Mouse (Mus musculus) lung, postnatal 25 days (tissue): ENCODE results near the gene S100b.

Experiments
- DNase-seq: peaks from one replicate; pipeline ENCODE4 v3.0.0; 2022; ENCODE audit warnings: low spot score

S100b gene

GRCm38 (mm10) chr10:76253536-76253935, at the start of gene S100b:
S100b (plus strand) TSS chr10:76253853.
- no peak for DNase-seq

GRCm38 (mm10) chr10:76207262-76207796, 46.3 kb upstream of the S100b start:
- DNase-seq = no peak

DNA sequence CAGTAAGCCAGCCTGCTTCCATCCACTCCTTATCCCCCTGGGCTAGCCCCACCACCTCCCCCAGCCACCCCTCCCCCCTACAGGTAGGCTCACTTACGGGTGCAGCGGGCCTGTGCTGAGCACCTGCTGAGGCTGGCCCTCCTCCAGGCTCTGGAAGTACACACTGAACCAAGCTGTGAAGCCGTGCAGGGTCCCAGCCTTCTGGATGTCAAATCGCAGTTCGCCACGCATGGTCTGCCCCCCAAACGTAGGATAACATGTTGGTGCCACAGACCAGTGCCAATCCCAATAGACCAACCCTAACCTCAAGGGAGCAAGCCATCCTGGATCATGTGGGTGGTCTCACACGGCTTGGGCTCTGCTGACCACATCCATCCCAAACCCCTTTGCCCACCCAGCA, 44.4 kb upstream of the S100b start:
- no peak for DNase-seq

DNA sequence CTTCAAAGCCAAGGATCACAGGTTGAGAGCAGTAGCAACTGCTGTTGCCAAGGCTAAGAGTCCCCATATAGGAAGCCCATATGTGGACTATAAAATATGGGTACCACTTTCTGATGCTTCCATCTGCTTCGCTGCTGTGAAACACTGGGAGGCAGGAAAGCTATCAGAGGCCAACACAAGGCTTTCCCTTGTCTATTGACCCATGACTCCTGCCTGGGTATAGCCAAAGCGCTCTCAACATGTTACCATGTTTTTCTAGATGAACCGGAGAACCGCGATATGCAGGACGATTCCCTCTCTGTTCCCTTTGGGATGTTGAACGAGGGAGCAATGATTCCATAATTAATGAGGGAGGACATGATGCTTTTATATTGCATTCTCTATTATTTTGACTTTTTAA, 42.8 kb upstream of the S100b start:
- no peak for DNase-seq

DNA sequence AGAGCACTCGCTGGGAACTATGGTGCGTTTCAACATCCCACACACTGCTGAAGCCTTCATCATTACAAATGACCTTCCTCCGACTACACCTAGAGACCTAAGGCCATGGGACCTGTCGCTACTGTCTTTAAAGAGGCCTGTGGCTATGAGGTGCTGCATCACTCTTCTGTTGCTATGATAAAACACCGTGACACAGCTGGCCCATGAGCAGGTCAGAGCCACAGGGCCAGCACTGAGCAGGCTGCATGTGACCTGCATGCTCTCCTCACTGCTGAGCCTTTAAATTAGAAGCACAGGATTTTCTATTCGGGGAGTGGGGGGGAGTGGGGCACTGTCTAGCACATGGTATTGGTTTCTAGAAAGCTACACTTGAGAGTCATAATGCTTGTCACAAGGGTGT, 41.5 kb upstream of the S100b start:
- DNase-seq = no peak

DNA sequence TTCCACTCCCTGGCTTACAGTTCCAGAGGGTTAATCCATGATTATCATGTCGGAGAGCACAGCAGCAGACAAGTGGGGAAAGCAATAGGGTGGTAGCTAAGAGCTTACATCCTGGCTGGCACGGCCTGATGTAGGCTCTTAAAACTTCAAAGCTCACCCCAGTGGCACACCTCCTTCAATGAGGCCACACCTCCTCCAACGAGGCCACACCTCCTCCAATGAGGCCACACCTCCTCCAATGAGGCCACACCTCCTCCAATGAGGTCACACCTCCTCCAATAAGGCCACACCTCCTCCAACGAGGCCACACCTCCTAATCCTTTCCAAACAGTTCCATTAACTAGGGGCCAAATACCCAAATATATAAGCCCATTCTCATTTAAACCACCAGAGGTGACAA, 39.5 kb upstream of the S100b start:
- no peak for DNase-seq

DNA sequence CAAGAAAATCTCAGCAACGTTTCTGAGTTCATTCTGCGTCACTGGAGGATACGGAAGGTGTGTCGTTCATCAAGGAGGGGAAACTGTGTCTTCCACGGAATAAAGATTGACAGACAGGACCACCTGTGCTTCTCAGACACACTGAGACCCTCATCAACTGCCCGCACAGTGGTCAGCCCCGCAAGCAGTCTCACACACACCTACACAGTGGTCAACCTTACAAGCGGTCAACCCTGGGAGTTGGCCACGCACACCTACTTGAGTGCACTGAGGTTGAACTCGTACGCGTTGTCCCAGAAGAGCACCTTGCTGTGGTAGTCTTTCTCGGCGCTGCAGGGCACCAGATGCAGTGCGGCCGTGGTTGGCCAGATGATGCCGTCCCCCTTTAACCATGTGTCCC, 36.6 kb upstream of the S100b start:
- DNase-seq = no peak

DNA sequence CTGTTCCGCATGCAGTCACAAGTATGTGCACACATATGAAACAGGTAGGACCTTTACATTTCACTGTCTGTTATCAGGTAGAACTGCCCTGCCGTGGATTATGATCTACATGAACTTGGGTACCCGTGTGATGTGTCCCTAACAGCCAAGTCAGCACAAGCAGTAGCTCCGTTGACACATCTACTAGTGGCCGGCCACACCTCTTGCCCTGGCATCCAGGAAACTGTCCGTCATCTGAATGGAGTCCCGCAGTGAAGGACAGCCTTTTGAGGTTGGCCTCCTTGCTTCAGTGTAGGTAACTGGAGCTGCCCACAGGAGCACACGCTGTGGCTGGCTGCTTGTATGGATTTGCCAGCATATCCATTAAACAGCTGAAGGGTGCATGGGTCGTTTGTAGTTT, 35.4 kb upstream of the S100b start:
- DNase-seq = no peak

DNA sequence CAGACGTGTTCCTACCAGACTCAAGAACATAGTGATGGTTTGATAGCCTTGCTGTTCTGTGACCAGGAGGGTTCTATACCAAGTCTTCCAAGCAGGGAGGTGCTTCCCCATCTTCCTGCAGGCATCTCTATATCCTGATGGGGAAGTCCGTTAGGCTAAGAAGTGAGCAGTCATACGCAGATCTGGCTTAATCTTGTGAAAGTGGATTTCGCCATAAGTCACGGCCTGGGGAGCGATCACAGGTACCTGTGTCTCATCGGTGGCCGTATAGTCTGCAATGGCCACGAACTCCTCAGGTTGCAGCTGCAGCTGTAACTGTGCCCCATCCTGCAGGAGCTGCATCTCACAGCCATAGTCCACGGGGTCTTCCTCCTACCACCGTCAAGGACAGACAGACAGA, 27.7 kb upstream of the S100b start:
- DNase-seq = no peak

- no peak for DNase-seq
Observed at GRCm38 (mm10) chr10:76229627-76230026, 24.0 kb upstream of the S100b start.

- peak; percentile 94 for DNase-seq
Observed at GRCm38 (mm10) chr10:76237341-76238225, 16.1 kb upstream of the S100b start, which contains the start of gene Prmt2. Prmt2 (minus strand) TSS chr10:76237865.

GRCm38 (mm10) chr10:76239401-76239800, 14.3 kb upstream of the S100b start:
- peak; percentile 44 for DNase-seq

GRCm38 (mm10) chr10:76245106-76245505, 8.5 kb upstream of the S100b start:
- no peak for DNase-seq

- no peak for DNase-seq
Observed at GRCm38 (mm10) chr10:76246601-76247000, 7.1 kb upstream of the S100b start.

- no peak for DNase-seq
Observed at GRCm38 (mm10) chr10:76247960-76248646, 5.5 kb upstream of the S100b start.

DNA sequence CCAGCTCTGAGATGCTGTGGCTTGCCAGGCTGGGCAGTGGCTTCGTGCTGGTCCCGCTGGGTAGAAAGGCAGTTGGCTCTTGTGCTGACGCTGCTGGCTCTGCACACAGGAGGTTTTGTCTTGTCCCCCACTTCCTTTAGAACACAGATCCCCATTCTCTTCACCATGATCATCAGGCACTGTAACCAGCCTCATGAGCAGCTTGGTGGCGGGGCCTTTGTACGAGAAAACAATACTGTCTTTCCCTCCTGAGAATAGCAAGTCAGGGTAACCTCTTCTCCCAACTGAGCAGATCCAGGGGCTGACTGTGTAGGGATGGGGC, 5.0 kb upstream of the S100b start:
- DNase-seq = no peak

DNA sequence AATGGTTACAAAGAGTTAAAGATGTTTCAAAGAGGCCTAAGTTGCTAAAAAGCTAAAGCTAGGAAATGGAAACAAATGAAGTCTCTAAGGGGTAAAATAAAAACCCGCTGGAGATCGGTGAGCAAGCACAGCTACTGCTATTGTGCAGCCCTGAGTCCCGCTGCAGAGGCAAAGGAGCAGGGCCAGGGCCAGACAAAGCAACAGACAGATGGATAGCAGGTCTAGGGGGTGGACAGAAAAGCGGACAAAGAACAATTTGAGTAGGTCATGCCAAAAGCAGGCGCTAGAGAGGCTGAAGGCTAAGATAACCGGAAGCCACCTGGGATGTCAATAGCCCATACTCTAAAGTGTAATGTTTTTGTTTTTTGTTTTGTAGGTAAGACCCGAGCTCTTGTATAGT, 2.8 kb upstream of the S100b start:
- no peak for DNase-seq

- DNase-seq = no peak
Observed at GRCm38 (mm10) chr10:76253079-76253478, 574 bp upstream of the S100b start.

DNA sequence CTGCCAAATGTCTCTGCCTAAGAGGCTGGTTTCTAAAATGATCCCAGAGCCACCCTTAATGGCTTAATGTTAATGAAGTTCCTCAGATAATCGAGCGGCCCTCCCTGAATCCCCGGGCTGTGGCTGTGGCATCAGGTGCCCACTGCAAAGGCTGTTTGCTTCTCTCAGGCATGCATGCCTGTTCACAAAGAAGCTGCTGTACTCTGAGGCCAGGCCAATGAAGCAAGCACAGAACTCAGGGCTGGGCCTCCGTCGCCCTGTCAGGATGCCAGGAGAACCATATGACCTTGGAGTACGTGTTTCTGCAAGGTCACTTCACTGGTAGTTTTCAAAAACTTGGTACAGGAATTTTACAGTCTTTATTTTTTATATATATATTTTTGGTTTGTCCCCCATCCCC, 2.0 kb downstream of the S100b start:
- DNase-seq = no peak

DNA sequence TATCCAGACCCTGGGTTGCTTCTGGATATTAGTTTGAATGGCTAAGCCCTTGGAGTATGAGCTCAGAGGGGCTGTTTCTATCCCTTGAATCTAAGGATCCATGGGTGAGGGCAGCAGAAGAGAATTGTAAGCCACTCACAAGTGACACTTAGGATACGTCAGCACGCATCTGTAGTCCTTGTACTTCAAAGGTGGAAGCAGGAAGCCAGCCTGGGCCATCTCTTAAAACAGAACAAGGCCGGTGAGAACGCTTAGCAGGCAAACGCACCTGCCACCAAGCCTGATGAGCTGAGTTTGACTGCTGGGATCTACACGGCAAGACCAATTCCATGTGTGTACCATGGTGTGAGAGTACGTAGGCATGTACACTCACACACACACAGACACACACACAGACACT, 3.6 kb downstream of the S100b start:
- DNase-seq = no peak

DNA sequence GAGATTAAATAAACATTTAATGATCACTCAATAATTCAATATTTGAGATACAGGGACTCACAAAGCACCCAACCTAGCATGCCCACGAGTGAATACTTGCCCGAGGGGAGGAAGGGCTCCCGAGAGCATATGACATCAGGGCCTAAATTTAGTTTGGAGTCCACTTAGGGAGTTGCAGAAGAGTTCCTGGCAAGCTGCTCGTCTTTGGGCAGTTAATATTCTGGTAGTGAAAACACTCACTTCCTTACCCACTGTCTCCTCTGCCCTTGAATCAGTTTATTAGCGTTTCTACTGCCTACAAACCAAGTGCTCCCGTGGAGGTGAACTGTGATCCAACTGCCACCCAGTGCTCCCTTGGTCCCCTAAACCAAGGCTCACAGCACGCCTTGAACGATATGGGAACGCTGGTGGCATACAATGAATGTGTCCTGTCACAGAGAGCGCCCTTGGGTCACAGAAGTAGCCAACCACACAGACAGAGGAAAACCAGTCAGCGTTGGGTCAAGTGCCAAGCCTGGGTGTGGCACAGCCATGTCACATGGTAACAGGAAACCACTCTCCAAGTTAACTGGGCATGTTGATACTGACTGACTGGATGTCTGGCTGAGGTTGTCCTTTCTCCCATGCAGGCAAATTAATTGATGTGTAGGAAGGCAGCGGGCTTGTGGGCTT, 4.2 kb downstream of the S100b start:
- peak; percentile 89 for DNase-seq

DNA sequence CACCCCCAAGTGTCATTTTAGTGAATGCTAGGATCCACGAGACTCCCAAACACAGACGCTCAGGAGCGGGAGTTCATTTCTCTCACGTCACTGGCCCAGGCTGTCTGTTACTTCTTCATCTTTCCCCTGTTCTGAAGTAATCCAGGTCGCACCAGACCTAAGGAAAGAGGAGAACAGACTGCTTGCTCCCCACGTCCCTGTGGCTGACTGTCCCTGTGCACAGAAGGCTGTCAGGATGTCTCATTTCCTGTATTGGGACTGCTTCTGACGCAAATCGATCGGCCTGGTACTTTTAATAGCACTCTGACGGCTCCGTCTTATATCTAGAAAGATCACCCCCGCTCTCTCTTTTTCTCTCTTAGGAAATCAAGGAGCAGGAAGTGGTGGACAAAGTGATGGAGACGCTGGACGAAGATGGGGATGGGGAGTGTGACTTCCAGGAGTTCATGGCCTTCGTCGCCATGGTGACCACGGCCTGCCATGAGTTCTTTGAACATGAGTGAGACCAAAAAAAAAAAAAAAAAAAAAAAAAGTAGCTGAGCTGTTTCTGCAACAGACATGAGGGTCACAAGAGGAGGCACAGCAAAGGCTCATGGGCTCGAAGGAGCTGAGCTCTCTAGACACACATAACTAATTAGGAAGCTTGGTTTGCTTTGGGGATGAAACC, 6.0 kb downstream of the S100b start:
- no peak for DNase-seq
